Mouse (Mus musculus) erythroblast, embryonic 14.5 days (primary cell): ENCODE results near the gene Plekha5.

ENCODE experiments used
- GATA1 ChIP-seq: IDR thresholded peaks from 2 replicates; pipeline ENCODE4 v1.6.1; 2012; ENCODE audit warnings: low read length, inconsistent platforms, mixed read lengths
- TAL1 ChIP-seq: IDR thresholded peaks from 3 replicates; pipeline ENCODE4 v1.6.1; 2012; ENCODE audit warnings: low read length, inconsistent platforms, mixed read lengths

DNA sequence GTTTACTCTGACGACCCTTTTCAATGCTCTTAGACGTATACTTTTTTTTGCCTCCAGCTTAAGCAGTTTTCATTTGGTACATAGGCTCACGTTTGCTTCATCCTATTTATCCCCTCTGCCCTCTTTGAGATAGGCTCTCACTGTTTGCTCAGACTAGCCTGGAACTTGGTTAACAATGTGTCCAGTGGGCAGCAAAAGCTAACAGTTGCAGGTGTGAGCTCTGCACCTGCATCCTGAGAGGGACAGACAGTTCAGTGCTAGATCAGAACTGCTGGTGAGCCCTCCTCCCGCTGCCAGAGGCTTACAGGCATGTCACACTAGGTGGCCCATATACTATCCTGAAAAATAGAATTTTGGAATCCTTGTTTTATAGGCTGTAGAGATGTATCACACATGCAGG lies 206.5 kb downstream of the Plekha5 start:
- no peak for TF ChIP-seq TAL1
- no peak for TF ChIP-seq GATA1
